Mouse (Mus musculus): Measurements from ENCODE around the gene Armh1. TPM values are rescaled to one million over a fixed set of nuclear protein-coding genes. Genes with fewer than 3 reads are reported as not detected.
"Not testable (repeated sequence)": the region's sequence is repeated elsewhere in the genome, so short reads cannot be mapped to it uniquely, and the experiment has no call there.

Gene Armh1
- total RNA-seq, 2 experiments from 2014 or later, result 0.57 to 0.86 TPM

DNA sequence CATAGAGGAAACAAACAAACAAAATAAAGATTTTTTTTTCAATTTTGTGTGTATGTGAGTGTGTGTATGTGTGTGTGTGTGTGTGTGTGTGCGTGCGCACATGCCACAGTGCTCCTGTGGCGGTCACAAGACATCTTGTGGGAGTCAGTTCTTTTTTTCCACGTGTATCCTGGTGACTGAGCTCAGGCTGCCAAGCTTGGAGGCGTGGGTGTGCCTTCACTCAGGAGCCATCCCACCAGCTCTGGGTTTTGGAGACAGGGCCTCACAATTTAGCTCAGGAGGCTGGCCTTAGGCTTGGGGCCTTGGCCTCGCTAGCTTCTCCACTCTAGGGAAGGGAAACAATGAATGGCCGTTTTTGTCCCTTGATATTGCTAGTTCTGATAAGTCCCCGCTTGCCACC lies 27.8 kb downstream of the Armh1 start:
- DNase-seq (ENCODE audit: low spot score in 2 of 2), result no peak

- DNase-seq (ENCODE audit: low spot score in 2 of 2), result no peak
Measured at GRCm38 (mm10) chr4:117223001-117223400, 28.9 kb downstream of the Armh1 start.

DNA sequence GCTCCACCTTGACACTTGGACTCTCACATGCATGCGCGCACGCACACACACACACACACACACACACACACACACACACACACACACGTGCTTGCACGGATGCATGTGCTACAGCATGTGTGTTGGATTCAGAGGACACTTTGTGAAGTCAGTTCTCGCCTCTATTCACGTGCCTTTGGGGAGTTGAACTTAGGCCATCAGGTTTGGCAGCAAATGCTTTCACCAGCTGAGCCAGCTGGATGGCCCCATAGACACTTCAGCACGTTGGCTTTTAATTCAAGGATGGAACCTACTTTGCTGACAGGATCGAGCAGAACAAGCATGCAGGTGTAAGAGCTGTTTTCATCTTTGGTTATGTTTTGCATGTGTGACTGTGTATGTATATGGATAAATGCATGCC lies 30.1 kb downstream of the Armh1 start:
- no peak for DNase-seq (ENCODE audit: low spot score in 2 of 2)

- no peak for DNase-seq (ENCODE audit: low spot score in 2 of 2)
Measured at GRCm38 (mm10) chr4:117220741-117221515, 31.0 kb downstream of the Armh1 start.

DNA sequence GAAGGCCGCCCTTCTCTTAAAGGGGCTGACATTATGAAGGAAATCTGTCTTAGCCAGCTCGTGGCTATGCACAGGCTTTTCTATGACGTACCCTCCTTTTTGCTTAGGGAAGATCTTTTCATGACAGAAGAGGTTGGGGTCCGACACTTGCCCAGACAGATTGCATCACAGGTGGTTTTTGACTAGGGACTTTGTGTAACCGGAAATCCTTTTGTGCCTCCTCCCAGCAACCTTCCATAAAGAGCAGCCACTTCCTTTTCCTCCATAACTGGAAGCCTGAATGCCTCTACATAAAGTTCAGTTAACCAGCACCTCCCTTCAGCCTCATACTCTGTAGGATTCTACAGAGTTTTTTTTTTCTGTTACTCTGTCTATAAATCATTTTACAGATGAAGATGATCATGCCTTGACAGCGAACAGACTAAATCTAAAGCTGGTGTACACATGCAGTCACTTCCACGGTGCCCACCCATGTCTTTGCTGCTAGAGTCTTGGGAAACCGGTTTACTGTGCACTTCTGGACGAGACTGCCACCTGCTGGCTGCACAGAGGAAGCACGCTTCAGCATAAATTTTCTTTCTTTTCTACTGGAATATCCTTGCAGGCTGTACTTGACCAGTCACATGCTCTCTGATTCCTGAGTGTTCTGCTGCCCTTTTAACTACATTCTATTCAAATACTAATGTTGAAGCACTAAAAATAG lies 33.3 kb downstream of the Armh1 start:
- DNase-seq (ENCODE audit: low spot score in 2 of 2), result peak; percentile 17 to 70

DNA sequence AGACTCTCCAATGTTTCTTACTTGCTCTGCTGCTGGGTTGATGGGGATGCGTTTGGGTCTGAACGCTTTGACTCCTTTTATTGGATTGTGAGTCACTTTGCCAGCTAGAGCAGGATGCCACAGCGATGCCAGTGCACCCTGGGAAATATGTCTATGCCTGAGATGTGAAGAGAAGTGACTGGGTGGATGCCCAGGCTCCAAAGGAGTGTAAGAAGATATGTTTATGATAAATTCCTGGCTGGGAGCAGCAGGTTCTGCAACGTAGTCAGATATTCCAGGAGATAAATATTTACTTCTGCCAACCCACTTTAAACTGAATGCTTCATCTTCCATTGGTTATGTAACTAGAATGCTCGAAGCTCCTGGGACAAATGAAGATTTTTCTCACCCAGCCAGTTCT lies 34.9 kb downstream of the Armh1 start:
- peak; percentile 31 to 56 for DNase-seq (ENCODE audit: low spot score in 2 of 2)

GRCm38 (mm10) chr4:117214250-117214649 lies 37.7 kb downstream of the Armh1 start:
- DNase-seq (ENCODE audit: low spot score in 2 of 2), result no peak

DNA sequence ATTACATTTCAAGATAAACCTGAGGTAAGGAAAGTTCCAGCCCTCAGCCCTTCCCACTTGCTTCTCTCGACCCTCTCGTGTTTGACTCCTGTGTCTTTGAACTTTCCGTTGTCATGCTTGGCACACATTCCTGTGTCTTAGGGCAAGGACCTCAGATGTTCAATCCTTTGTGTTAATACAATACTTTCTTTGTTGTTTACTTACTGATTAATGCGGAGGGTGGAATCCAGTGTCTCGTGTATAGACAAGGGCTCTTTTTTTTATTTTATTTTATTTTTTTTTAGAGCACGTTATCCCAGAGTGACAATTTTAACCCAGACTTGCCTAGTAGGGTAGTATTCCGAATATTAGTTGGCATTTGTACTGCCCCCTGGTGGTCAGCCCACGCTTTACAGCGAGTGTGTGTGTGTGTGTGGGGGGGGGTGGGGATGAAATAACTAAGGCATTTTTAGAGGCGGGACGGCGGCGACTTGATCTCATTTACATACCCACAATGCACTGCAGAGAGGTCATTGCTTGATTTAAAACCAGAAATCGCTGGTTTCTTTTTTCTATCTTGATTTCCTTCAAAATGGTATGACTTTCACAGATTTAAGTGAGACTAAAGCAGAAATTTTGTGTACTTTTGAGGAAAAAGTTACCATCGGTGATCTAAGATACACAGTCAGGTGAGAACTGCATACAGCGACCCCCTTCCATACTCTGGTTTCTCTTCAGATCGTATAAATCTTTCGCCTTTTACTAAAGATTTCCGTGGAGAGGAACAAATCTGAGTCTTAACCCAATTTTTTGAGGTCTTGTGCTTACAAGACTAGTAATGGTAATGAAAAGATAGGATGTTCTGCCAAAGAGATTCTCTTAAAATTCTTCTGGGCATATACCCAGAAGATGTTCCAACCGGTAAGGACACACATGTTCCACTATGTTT lies 41.5 kb downstream of the Armh1 start:
- DNase-seq (ENCODE audit: low spot score in 2 of 2), result peak in 1 of 2 experiments; percentile 67

GRCm38 (mm10) chr4:117209592-117209991 lies 42.3 kb downstream of the Armh1 start:
- no peak for DNase-seq (ENCODE audit: low spot score in 2 of 2)

DNA sequence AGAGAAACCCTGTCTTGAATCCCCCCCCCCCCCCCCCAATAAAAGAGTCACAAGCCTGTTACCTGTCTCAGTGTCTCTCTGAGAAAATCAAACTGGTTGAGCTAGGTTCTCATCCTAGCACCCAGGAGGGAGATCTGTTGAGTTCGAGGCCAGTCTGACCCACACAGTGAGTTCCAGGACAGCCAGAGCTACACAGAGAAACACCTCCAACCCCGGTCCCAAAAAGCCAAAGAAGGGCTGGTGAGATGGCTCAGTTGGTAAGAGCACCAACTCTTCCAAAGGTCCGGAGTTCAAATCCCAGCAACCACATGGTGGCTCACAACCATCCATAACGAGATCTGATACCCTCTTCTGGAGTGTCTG lies 49.0 kb downstream of the Armh1 start:
- no peak for DNase-seq (ENCODE audit: low spot score in 2 of 2)

DNA sequence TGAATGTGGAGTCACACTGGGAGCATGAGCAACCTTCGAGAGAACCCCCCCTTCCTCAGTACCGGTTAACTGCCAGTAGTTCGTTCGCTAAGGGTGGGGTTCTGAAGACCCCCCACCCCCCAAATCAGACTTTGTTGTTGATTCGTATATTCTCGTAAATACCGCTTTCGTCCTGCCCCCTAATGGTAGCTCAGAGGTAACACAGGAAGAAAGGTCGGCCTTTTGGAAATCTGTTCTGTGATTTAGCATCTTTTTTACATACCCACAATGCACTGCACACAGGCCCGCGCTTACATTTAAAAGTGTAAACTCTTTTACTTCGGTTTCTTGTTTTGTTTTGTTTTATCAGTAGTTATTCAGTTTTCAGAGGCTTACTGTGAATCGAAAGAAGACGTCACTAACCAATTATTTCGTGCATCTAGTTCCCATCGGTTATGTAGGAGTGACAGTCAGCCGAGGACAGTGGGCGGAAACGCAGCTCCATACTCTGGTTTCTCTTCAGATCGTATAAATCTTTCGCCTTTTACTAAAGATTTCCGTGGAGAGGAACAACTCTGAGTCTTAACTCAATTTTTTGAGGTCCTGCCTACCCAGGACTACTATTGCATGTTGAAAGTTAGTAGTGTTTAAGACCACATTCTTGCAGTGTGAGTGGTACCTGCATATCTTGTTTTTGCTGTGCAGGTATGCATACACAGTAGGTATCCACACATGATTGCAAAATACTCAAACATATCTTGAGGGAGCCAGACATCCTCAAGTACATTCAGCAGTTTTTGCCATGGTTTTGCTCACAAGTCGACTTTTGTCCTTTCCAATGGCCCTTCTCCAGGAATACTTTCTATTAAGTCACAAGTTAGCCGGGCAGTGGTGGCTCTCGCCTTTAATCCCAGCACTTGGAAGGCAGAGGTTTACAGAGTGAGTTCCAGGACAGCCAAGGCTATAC lies 49.6 kb downstream of the Armh1 start:
- DNase-seq (ENCODE audit: low spot score in 2 of 2), result peak in 1 of 2 experiments; percentile 51

GRCm38 (mm10) chr4:117191804-117192203 lies 60.1 kb downstream of the Armh1 start:
- DNase-seq (ENCODE audit: low spot score in 2 of 2), result no peak

- DNase-seq (ENCODE audit: low spot score in 2 of 2), result no peak
Measured at GRCm38 (mm10) chr4:117190660-117191059, 61.3 kb downstream of the Armh1 start.

GRCm38 (mm10) chr4:117189856-117190543 lies 61.9 kb downstream of the Armh1 start:
- DNase-seq (ENCODE audit: low spot score in 2 of 2), result peak in 1 of 2 experiments; percentile 13

DNA sequence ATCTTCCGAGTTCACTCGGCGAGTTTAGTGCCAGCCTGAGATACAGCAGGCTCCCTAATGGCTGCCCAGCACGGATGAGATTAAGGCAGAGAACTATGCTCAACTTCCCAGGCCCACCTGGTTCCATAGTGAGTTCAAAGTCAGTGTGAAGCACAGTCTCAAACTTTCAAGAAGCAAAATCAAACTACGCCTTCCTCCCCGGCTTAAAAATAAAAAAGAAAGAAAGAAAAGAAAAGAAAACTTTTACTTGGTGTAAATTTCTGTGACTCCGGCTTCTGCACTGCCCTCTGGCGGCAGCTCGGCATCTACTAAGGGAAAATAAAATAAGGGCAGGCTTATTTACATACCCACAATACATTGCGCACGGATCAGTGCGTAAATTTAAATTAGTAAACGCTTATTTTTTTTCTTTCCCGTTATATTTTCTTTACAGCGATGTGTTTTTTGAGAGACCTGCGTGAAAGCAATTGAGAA lies 62.5 kb downstream of the Armh1 start:
- DNase-seq (ENCODE audit: low spot score in 2 of 2), result peak; percentile 46 to 90

DNA sequence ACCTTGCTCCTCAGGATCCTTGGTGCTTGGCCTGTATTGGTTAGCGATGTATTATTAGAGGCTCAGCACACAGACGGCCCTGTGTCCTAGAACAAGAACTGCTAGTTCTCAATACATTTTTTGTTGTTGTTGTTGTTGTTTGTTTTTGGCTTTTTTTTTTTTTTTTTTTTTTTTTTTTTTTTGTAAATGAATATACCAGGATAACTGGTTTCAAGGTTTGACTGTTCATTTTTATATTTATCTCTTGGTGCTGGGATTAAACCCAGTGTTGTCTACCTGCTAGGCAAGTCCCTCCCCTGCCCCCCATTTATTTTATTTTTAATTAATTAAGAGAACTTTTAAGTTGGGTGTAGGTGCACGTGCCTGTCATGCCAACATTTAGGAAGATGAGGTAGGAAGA lies 63.0 kb downstream of the Armh1 start:
- no peak for DNase-seq (ENCODE audit: low spot score in 2 of 2)

DNA sequence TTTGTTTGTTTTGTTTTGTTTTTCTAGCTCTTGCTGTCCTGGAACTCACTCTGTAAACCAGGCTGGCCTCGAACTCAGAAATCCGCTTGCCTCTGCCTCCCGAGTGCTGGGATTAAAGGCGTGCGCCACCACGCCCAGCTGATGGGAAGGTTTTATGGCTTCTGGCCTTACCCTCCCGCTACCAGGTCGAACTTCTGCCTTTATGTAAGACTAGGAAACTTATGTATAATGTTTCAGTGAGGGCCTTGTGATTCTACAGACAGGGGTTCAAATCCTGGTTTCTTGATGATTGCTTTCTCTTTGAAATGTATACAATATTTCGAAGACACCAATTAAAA lies 69.2 kb downstream of the Armh1 start:
- DNase-seq (ENCODE audit: low spot score in 2 of 2), result not testable (repeated sequence)

GRCm38 (mm10) chr4:117181863-117182758 lies 69.8 kb downstream of the Armh1 start, which contains the start of gene Kif2c:
Gene Kif2c, minus strand, starts transcription at chr4:117182639.
- peak; percentile 87 to 97 for DNase-seq (ENCODE audit: low spot score in 2 of 2)

DNA sequence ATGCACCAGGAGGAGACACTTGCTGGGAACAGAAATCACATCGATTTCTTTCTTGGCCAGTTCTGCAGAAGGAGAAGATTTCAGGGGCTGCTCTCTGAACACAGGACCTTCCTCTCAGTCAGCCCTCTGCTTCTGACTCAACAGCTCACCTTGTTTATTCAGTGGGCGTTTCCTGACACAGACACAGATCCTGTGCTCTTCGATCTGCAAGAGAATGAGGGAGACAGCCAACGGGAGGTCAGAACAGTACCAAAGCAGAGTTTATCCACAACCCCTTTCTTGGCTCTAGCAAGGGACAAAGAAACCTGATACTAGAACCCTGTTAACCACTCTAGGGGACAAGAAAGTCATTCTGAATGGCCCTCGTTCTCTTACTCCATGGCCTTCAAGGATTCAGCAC lies 82.0 kb downstream of the Armh1 start:
- DNase-seq (ENCODE audit: low spot score in 2 of 2), result no peak

Data from layer of hippocampus, adult 18-20 months (tissue).